Mouse (Mus musculus): Measurements from ENCODE around the gene Phldb1. TPM values are rescaled to one million over a fixed set of nuclear protein-coding genes. Genes with fewer than 3 reads are reported as not detected.

The Phldb1 gene
- polyA plus RNA-seq, 1 experiment from 2014 or later, result 37.8 TPM

- Histone ChIP-seq H3K27ac (no peak overlapping the region), H3K4me1 (peaks cover 23% of the 10 kb centered on the region), H3K9me3 (no peaks in the 10 kb centered on the region), H3K4me3 (no peak overlapping the region), H3K27me3 (ENCODE audit: poor library complexity, severe bottlenecking) (no peaks in the 10 kb centered on the region), H3K36me3 (replicated peaks) (peaks cover 98% of the 10 kb centered on the region)
- DNase-seq (ENCODE audit: extremely low spot score, low spot score), result no peak
- WGBS, result 87% methylated on average over 21 of the region's 21 CpGs
Observed at GRCm38 (mm10) chr9:44691671-44692520, 43.1 kb downstream of the Phldb1 start.

GRCm38 (mm10) chr9:44690641-44691040 is 44.4 kb downstream of the Phldb1 start:
- Histone ChIP-seq H3K4me1 (peaks cover 36% of the 10 kb centered on the region), H3K9me3 (no peaks in the 10 kb centered on the region), H3K27ac (no peak overlapping the region), H3K4me3 (no peak overlapping the region), H3K36me3 (replicated peaks) (peaks cover 92% of the 10 kb centered on the region), H3K27me3 (ENCODE audit: poor library complexity, severe bottlenecking) (no peaks in the 10 kb centered on the region)
- WGBS, result 53% methylated on average over 7 of the region's 7 CpGs
- no peak for DNase-seq (ENCODE audit: extremely low spot score, low spot score)

DNA sequence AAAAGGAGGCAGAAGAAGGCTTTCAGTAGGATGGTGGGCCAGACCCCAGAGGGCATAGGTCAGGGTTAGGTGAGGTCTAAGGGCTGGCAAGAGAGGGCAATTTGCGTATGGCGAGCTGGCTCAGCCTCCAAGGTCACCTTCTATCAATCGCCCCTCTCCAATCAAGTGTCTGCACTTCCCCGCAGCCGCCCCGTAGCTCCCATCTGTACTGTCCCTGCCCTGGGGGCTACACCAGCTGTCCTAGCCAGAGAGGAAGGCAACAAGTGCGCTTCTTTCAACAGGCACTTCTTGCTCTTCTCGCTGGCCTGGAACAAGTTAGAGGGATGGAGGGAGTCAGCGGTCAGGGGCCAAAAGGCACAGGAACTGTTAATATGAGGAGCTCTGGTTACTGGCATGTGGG is 47.0 kb downstream of the Phldb1 start:
- peaks cover 66% of the 10 kb centered on the region for H3K36me3 ChIP-seq (replicated peaks)

DNA sequence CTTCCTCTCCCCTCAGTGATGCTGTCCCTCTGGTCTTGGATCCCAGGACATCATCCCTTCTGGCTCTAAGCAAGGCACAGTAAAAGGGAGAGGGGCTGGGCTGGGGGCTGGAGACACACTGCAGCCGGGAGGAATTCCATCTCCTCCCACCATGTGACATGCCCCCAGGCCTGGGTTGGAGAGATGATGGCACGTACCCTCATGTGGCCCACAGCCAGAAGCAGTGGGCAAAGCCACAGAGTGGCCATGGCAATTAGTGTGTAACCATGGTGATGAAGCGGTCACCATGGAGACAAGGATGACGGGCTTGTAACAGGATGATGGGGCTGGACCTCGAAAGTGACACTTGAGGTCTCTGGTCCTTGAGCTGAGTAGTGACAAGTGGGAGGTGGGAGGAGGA is 48.4 kb downstream of the Phldb1 start:
- Histone ChIP-seq H3K9me3 (no peaks in the 10 kb centered on the region), H3K4me1 (peaks cover 43% of the 10 kb centered on the region), H3K27me3 (ENCODE audit: poor library complexity, severe bottlenecking) (no peaks in the 10 kb centered on the region), H3K4me3 (no peak overlapping the region), H3K27ac (peak overlapping the region; percentile 48; the same call in 1 of the 2 replicates), H3K36me3 (replicated peaks) (peaks cover 52% of the 10 kb centered on the region)
- 66% methylated on average over 5 of the region's 5 CpGs for WGBS
- no peak for DNase-seq (ENCODE audit: extremely low spot score, low spot score)

More for the DNA sequence above, 47.0 kb downstream of the Phldb1 start:
- Histone ChIP-seq H3K4me1 (peaks cover 43% of the 10 kb centered on the region), H3K27ac (no peak overlapping the region), H3K27me3 (ENCODE audit: poor library complexity, severe bottlenecking) (no peaks in the 10 kb centered on the region), H3K4me3 (no peak overlapping the region), H3K9me3 (no peaks in the 10 kb centered on the region)
- 74% methylated on average over 9 of the region's 9 CpGs for WGBS
- DNase-seq (ENCODE audit: extremely low spot score, low spot score), result no peak

- H3K27me3 ChIP-seq (ENCODE audit: poor library complexity, severe bottlenecking), result no peaks in the 10 kb centered on the region
- no peak overlapping the region for H3K4me3 ChIP-seq
- H3K9me3 ChIP-seq, result no peaks in the 10 kb centered on the region
- H3K36me3 ChIP-seq (replicated peaks), result peaks cover 42% of the 10 kb centered on the region
- DNase-seq (ENCODE audit: extremely low spot score, low spot score), result peak; percentile 77
- H3K4me1 ChIP-seq, result peaks cover 34% of the 10 kb centered on the region
- H3K27ac ChIP-seq, result peak overlapping the region; percentile 31
- WGBS, result 45% methylated on average over 14 of the region's 14 CpGs
Observed at GRCm38 (mm10) chr9:44685346-44686330, 49.4 kb downstream of the Phldb1 start.

GRCm38 (mm10) chr9:44683046-44683445 is 52.0 kb downstream of the Phldb1 start:
- 90% methylated on average over 8 of the region's 8 CpGs for WGBS
- H3K36me3 ChIP-seq (replicated peaks), result peaks cover 18% of the 10 kb centered on the region
- H3K4me3 ChIP-seq, result no peak overlapping the region
- no peak overlapping the region for H3K27ac ChIP-seq
- peaks cover 28% of the 10 kb centered on the region for H3K4me1 ChIP-seq
- no peak for DNase-seq (ENCODE audit: extremely low spot score, low spot score)
- no peaks in the 10 kb centered on the region for H3K27me3 ChIP-seq (ENCODE audit: poor library complexity, severe bottlenecking)
- H3K9me3 ChIP-seq, result no peaks in the 10 kb centered on the region; the same call in 1 of the 2 replicates

DNA sequence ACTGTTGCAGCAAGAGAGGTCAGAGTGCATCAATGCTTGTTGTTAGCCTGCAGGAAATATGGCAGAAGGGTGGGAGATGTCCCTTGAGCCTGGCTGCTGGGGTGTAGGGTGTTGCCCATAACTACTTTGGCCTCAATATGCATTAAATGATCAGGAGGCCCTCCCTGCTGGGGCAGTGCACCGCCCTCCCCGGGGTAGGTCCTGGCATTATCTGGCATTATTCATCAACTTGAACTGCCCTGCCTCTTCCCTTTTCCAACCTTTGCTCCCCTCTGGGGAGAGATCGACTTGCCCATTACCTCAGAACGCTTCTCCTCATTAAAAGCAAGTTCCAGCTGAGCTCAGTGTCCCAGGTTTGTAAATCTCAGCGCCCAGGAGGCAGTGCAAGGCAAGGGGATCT is 55.4 kb downstream of the Phldb1 start:
- 82% methylated on average over 5 of the region's 5 CpGs for WGBS

GRCm38 (mm10) chr9:44678288-44678871 is 56.6 kb downstream of the Phldb1 start:
- H3K27ac ChIP-seq, result no peak overlapping the region
- no peaks in the 10 kb centered on the region for H3K36me3 ChIP-seq (replicated peaks)
- no peaks in the 10 kb centered on the region for H3K4me1 ChIP-seq
- DNase-seq (ENCODE audit: extremely low spot score, low spot score), result no peak
- 88% methylated on average over 2 of the region's 2 CpGs for WGBS
- no peaks in the 10 kb centered on the region; the same call in 1 of the 2 replicates for H3K9me3 ChIP-seq
- H3K27me3 ChIP-seq (ENCODE audit: poor library complexity, severe bottlenecking), result no peaks in the 10 kb centered on the region
- H3K4me3 ChIP-seq, result no peak overlapping the region

More for the DNA sequence above, 55.4 kb downstream of the Phldb1 start:
- Histone ChIP-seq H3K27ac (no peak overlapping the region), H3K4me3 (no peak overlapping the region), H3K36me3 (replicated peaks) (no peaks in the 10 kb centered on the region), H3K9me3 (no peaks in the 10 kb centered on the region; the same call in 1 of the 2 replicates), H3K27me3 (ENCODE audit: poor library complexity, severe bottlenecking) (no peaks in the 10 kb centered on the region), H3K4me1 (no peaks in the 10 kb centered on the region)
- DNase-seq (ENCODE audit: extremely low spot score, low spot score), result no peak

- WGBS, result 85% methylated on average over 3 of the region's 3 CpGs
- no peak within 1 kb of the TSS for H3K27ac ChIP-seq
- H3K36me3 ChIP-seq (replicated peaks), result no peaks in the 10 kb centered on the region
- no peak within 1 kb of the TSS for H3K4me3 ChIP-seq
- no peak for DNase-seq (ENCODE audit: extremely low spot score, low spot score)
- H3K27me3 ChIP-seq (ENCODE audit: poor library complexity, severe bottlenecking), result no peaks in the 10 kb centered on the region
- no peaks in the 10 kb centered on the region for H3K9me3 ChIP-seq
- no peaks in the 10 kb centered on the region for H3K4me1 ChIP-seq
Observed at GRCm38 (mm10) chr9:44673005-44673404, 62.0 kb downstream of the Phldb1 start, which contains the start of gene Treh. Gene Treh (plus strand): TSS chr9:44673233.

DNA sequence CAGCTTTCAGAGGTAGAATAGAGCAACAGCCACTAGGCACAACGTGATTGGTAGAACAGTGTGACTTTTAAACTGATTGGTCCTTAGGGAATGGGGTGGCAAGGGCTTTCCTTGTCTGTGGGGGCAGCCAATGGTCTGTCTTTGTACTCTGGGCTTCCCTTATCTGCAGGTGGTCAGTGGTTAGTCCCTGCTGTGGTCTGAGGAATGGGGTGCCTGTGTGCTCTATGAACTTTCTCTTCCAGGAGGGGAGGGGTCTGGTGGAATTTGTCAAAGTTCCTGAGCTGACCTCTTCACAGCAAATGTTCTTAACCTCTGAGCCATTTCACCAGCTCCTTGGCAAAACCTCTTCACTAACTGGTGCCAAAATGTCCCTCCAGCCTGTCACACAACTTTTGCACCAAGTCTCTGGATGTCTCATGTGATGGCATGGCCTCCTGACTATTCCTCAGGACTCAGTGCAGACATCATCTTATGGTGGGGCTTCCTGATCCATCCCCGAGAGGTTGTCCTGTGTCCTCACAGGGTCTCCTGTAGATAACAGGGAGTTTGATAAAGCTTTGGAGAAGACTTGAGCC is 62.6 kb downstream of the Phldb1 start:
- Histone ChIP-seq H3K4me1 (no peaks in the 10 kb centered on the region), H3K27me3 (ENCODE audit: poor library complexity, severe bottlenecking) (no peaks in the 10 kb centered on the region), H3K36me3 (replicated peaks) (no peaks in the 10 kb centered on the region), H3K9me3 (no peaks in the 10 kb centered on the region), H3K4me3 (no peak overlapping the region), H3K27ac (no peak overlapping the region)
- 72% methylated on average over 2 of the region's 2 CpGs for WGBS
- DNase-seq (ENCODE audit: extremely low spot score, low spot score), result no peak

DNA sequence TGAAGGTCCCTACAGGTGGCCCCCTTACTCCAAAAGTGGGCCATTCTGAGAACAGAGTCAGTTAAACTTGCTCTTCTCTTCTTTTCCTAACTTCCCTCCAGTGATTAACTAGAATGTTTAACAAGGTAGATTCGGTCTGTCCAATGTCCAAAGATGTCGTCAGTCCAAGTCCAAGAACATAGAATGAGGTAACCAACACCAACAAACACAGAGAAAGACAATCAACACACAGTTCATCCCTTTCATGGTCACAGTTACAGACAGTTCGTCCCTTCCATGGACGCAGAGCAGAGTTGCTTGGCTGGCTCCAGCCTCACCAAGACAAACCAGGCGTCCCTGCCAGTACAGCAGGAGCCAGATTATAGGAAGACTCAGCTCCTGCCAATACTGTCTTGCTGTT is 63.6 kb downstream of the Phldb1 start:
- Histone ChIP-seq H3K9me3 (no peaks in the 10 kb centered on the region), H3K4me3 (no peak overlapping the region), H3K27ac (no peak overlapping the region), H3K36me3 (replicated peaks) (no peaks in the 10 kb centered on the region), H3K4me1 (no peaks in the 10 kb centered on the region), H3K27me3 (ENCODE audit: poor library complexity, severe bottlenecking) (no peaks in the 10 kb centered on the region)
- DNase-seq (ENCODE audit: extremely low spot score, low spot score), result no peak
- 92% methylated on average over 5 of the region's 5 CpGs for WGBS

DNA sequence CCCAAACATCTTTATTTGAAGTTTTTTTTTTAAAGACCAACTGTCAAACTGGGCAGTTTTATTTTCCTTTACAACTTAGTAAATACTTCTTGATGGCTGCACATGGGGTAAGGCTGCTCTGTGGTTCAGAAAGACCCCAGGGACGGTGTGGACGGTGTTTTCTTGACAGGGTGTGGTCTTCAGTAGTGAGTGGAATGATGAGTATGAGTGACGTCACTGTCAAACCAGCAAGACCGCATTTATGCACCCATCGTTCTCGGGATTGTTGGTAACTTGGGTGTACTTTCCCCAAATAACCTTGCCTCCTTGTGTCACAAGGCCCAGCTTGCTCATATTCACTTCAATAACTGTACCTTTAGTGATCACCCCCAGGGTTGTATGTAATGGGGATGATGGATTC is 71.3 kb downstream of the Phldb1 start:
- H3K9me3 ChIP-seq, result no peaks in the 10 kb centered on the region
- no peak overlapping the region for H3K4me3 ChIP-seq
- no peaks in the 10 kb centered on the region for H3K36me3 ChIP-seq (replicated peaks)
- WGBS, result 95% methylated on average over 6 of the region's 6 CpGs
- no peaks in the 10 kb centered on the region for H3K27me3 ChIP-seq (ENCODE audit: poor library complexity, severe bottlenecking)
- H3K4me1 ChIP-seq, result no peaks in the 10 kb centered on the region
- no peak for DNase-seq (ENCODE audit: extremely low spot score, low spot score)
- no peak overlapping the region for H3K27ac ChIP-seq

Data from forebrain, embryonic 10.5 days (tissue).